Mouse (Mus musculus) right cerebral cortex, postnatal 14 days (tissue): ENCODE data around the gene Ttc39d.
"Not testable (repeated sequence)": the region's sequence is repeated elsewhere in the genome, so short reads cannot be mapped to it uniquely, and the experiment has no call there.

ENCODE experiments used
- DNase-seq: peaks from one replicate; pipeline ENCODE4 v3.0.0; 2022

Gene Ttc39d

GRCm38 (mm10) chr17:80199160-80199778, 8.0 kb upstream of the Ttc39d start:
- no peak for DNase-seq

GRCm38 (mm10) chr17:80205657-80206056, 1.6 kb upstream of the Ttc39d start:
- no peak for DNase-seq

GRCm38 (mm10) chr17:80206301-80206670, 974 bp upstream of the Ttc39d start:
- peak; percentile 54 for DNase-seq

- not testable (repeated sequence) for DNase-seq
Observed at GRCm38 (mm10) chr17:80213998-80214397, 6.7 kb downstream of the Ttc39d start.

GRCm38 (mm10) chr17:80220131-80220530, 12.9 kb downstream of the Ttc39d start:
- DNase-seq, result no peak

GRCm38 (mm10) chr17:80221202-80221601, 13.9 kb downstream of the Ttc39d start:
- DNase-seq, result no peak

- no peak for DNase-seq
Observed at GRCm38 (mm10) chr17:80221890-80222628, 14.8 kb downstream of the Ttc39d start.

- no peak for DNase-seq
Observed at GRCm38 (mm10) chr17:80223829-80224228, 16.6 kb downstream of the Ttc39d start.

- DNase-seq, result peak; percentile 76
Observed at GRCm38 (mm10) chr17:80224326-80225116, 17.3 kb downstream of the Ttc39d start, which contains the start of gene Gemin6. Gene Gemin6 (plus strand): TSS chr17:80224441.

GRCm38 (mm10) chr17:80225142-80225541, 17.9 kb downstream of the Ttc39d start:
- not testable (repeated sequence) for DNase-seq

- DNase-seq, result no peak
Observed at GRCm38 (mm10) chr17:80229396-80229795, 22.1 kb downstream of the Ttc39d start.

- DNase-seq, result no peak
Observed at GRCm38 (mm10) chr17:80233844-80234243, 26.6 kb downstream of the Ttc39d start.

GRCm38 (mm10) chr17:80234376-80234775, 27.1 kb downstream of the Ttc39d start:
- DNase-seq, result no peak

- no peak for DNase-seq
Observed at GRCm38 (mm10) chr17:80235477-80235876, 28.2 kb downstream of the Ttc39d start.

GRCm38 (mm10) chr17:80236805-80237204, 29.5 kb downstream of the Ttc39d start:
- DNase-seq, result no peak

GRCm38 (mm10) chr17:80237475-80237874, 30.2 kb downstream of the Ttc39d start:
- no peak for DNase-seq

GRCm38 (mm10) chr17:80241594-80241993, 34.3 kb downstream of the Ttc39d start:
- DNase-seq, result no peak

- DNase-seq, result no peak
Observed at GRCm38 (mm10) chr17:80243116-80243515, 35.9 kb downstream of the Ttc39d start.

GRCm38 (mm10) chr17:80252757-80253525, 45.7 kb downstream of the Ttc39d start:
- no peak for DNase-seq

- DNase-seq, result no peak
Observed at GRCm38 (mm10) chr17:80254421-80254820, 47.2 kb downstream of the Ttc39d start.

- DNase-seq, result no peak
Observed at GRCm38 (mm10) chr17:80255208-80255607, 47.9 kb downstream of the Ttc39d start.

GRCm38 (mm10) chr17:80267065-80267464, 59.8 kb downstream of the Ttc39d start:
- no peak for DNase-seq
